Mouse (Mus musculus): ENCODE data around the gene Gucy1b1.

GRCm38 (mm10) chr3:81987628-81988027, 86.9 kb downstream of the Gucy1b1 start:
- no peak for TF ChIP-seq CTCF (IDR thresholded peaks at IDR 0.05; ENCODE audit: low read depth)
- no peak for TF ChIP-seq EP300 (IDR thresholded peaks at IDR 0.05; ENCODE audit: low read depth)
